Mouse (Mus musculus) mouse embryonic stem cell (cell line): Measurements from ENCODE around the gene Gm48551.

Experiments
- in situ Hi-C, 2 experiments: fragments of 300-500 bp; cut with MboI; formaldehyde crosslinking; loops; 1 replicate in 1 of 2; 3 replicates in 1 of 2; pipeline ENCODE4 v1.14.3; 2019 to 2020; ENCODE audit warnings: low sequenced_read_pairs in 2 of 2, low pct_unique_long_range_greater_than_20kb in 1 of 2, mixed read lengths in 1 of 2; ENCODE audit not compliant: unreplicated experiment in 1 of 2

The Gm48551 gene

GRCm38 (mm10) chr10:81396749-81397148, 12.5 kb downstream of the Gm48551 start:
- in situ Hi-C loops = loop anchor here (5.0 kb wide), 2 partner anchors 56 to 131 kb away; no protein-coding TSS in a partner anchor

GRCm38 (mm10) chr10:81399296-81399695, 15.0 kb downstream of the Gm48551 start:
- in situ Hi-C loops = loop anchor here (5.0 kb wide), 2 partner anchors 53 to 128 kb away; no protein-coding TSS in a partner anchor

GRCm38 (mm10) chr10:81399798-81400308, 15.6 kb downstream of the Gm48551 start:
- in situ Hi-C loops = loop anchor here (5.0 kb wide), 2 partner anchors 52 to 127 kb away; no protein-coding TSS in a partner anchor

GRCm38 (mm10) chr10:81400371-81401204, 16.3 kb downstream of the Gm48551 start:
- in situ Hi-C loops = no loop called here

GRCm38 (mm10) chr10:81401205-81401520, 16.9 kb downstream of the Gm48551 start:
- in situ Hi-C loops = no loop called here

- in situ Hi-C loops = no loop called here
These were observed 17.4 kb downstream of the Gm48551 start for GRCm38 (mm10) chr10:81401521-81402226.

- in situ Hi-C loops = no loop called here
These were observed 18.0 kb downstream of the Gm48551 start for GRCm38 (mm10) chr10:81402227-81402765.

GRCm38 (mm10) chr10:81403511-81403910, 19.2 kb downstream of the Gm48551 start:
- in situ Hi-C loops = no loop called here

- in situ Hi-C loops = no loop called here
These were observed 19.8 kb downstream of the Gm48551 start for GRCm38 (mm10) chr10:81404082-81404481.

- in situ Hi-C loops = no loop called here
These were observed 20.5 kb downstream of the Gm48551 start for GRCm38 (mm10) chr10:81404720-81405119.

- in situ Hi-C loops = no loop called here
These were observed 21.4 kb downstream of the Gm48551 start for GRCm38 (mm10) chr10:81405588-81406201.

GRCm38 (mm10) chr10:81406504-81407440, 22.5 kb downstream of the Gm48551 start:
- in situ Hi-C loops = no loop called here

GRCm38 (mm10) chr10:81407539-81408423, 23.5 kb downstream of the Gm48551 start:
- in situ Hi-C loops = no loop called here

- in situ Hi-C loops = no loop called here
These were observed 24.1 kb downstream of the Gm48551 start for GRCm38 (mm10) chr10:81408424-81408729.

- in situ Hi-C loops = no loop called here
These were observed 24.6 kb downstream of the Gm48551 start for GRCm38 (mm10) chr10:81408871-81409291.

GRCm38 (mm10) chr10:81409330-81409729, 25.1 kb downstream of the Gm48551 start:
- in situ Hi-C loops = no loop called here

GRCm38 (mm10) chr10:81410350-81410749, 26.1 kb downstream of the Gm48551 start:
- in situ Hi-C loops = no loop called here
